Mouse (Mus musculus): Measurements from ENCODE around the gene Khdc3. TPM values are rescaled to one million over a fixed set of nuclear protein-coding genes. Genes with fewer than 3 reads are reported as not detected.

The Khdc3 gene
- polyA plus RNA-seq, 1 experiment from 2014 or later = 0.16 TPM

DNA sequence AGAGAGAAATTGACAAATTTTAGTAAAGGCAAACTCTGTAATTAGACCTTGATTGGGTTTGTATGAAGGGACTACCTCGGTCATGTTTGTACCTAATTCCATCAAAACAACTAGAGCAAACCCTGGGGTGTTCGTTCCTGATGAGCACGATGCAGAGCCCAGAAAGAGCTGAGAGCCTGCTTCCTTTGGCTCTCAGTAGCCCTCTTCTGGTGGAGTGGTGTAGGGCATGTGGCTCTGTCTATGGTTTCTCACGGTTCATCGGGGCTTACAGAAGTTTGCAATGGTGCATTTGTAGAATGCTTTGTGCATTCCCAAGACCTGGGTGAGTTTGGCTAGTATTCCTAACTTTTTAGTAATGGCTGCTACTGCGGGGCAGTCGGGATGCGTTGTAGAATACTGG, 20.1 kb downstream of the Khdc3 start:
- no peak for ATAC-seq
- no peaks in the 10 kb centered on the region for H3K9me3 ChIP-seq (ENCODE audit: control insufficient read depth)
- peak; percentile 68 for TF ChIP-seq CTCF (IDR thresholded peaks at IDR 0.05; ENCODE audit: low read depth)
- H3K27ac ChIP-seq (ENCODE audit: low read depth, low read length) = no peak overlapping the region
- H3K36me3 ChIP-seq (ENCODE audit: control insufficient read depth, insufficient read depth) = peaks cover 63% of the 10 kb centered on the region
- H3K4me3 ChIP-seq (ENCODE audit: low read depth, low read length) = no peak overlapping the region
- no peaks in the 10 kb centered on the region for H3K27me3 ChIP-seq (replicated peaks; ENCODE audit: control insufficient read depth, insufficient read depth, low read length)
- no peak overlapping the region for H3K4me2 ChIP-seq (replicated peaks; ENCODE audit: low read depth)
- WGBS = 68% methylated on average over 8 of the region's 8 CpGs
- no peaks in the 10 kb centered on the region for H3K4me1 ChIP-seq (replicated peaks; ENCODE audit: control insufficient read depth, insufficient read depth, low read length)
- H3K9ac ChIP-seq (ENCODE audit: low read depth, low read length) = no peak overlapping the region

DNA sequence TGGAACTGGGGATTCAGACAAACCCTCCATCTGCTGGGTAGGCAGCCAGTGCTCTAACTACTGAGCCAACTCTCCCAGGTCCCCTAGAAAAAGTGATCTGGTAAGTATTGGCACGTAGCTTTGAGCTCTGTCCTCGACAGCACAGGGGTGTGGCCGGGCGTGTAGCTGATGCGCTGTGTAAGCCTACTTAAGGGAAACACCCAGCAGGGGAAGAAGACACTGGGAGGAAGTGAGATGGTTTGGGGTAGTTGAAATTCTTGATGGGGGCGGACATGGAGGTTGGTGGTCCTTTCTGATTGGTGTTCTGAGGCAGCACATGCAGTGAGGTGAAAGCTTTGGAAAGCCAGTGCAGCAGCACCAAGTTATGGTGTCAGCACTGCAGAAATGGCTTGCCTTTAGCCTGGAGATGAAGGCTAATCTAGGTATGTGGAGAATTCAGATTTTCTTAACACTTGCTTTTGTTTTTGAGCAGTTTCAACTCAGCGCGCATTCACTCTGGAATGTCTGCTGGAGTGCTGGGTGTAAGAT, 23.5 kb downstream of the Khdc3 start:
- Histone ChIP-seq H3K4me2 (replicated peaks; ENCODE audit: low read depth) (no peak overlapping the region), H3K36me3 (ENCODE audit: control insufficient read depth, insufficient read depth) (peaks cover 62% of the 10 kb centered on the region), H3K4me1 (replicated peaks; ENCODE audit: control insufficient read depth, insufficient read depth, low read length) (no peaks in the 10 kb centered on the region), H3K9ac (ENCODE audit: low read depth, low read length) (no peak overlapping the region), H3K27ac (ENCODE audit: low read depth, low read length) (no peak overlapping the region), H3K4me3 (ENCODE audit: low read depth, low read length) (no peak overlapping the region), H3K9me3 (ENCODE audit: control insufficient read depth) (no peaks in the 10 kb centered on the region), H3K27me3 (replicated peaks; ENCODE audit: control insufficient read depth, insufficient read depth, low read length) (no peaks in the 10 kb centered on the region)
- 85% methylated on average over 8 of the region's 8 CpGs for WGBS
- no peak for TF ChIP-seq CTCF (IDR thresholded peaks at IDR 0.05; ENCODE audit: low read depth)
- no peak for ATAC-seq

DNA sequence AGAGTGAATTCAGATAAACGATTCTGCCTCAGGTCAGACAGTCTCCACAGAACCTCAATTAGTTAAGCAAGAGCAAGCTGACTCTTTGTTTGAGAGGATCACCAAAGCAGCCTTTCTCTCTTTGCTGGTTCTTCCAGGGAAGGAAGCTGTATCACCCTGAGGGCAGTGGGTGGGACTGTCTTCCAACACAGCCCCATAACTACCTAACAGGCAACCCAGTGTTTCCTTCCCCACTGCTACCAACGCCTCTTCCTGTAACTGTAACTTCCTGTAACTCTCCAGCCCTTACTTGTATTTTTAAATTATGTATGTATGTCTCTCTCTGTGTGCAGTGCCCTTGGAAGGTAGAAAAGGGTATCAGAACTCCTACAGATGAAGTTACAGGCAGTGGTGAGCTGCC, 25.8 kb downstream of the Khdc3 start:
- Histone ChIP-seq H3K9ac (ENCODE audit: low read depth, low read length) (no peak overlapping the region), H3K36me3 (ENCODE audit: control insufficient read depth, insufficient read depth) (peaks cover 44% of the 10 kb centered on the region), H3K27me3 (replicated peaks; ENCODE audit: control insufficient read depth, insufficient read depth, low read length) (no peaks in the 10 kb centered on the region), H3K4me1 (replicated peaks; ENCODE audit: control insufficient read depth, insufficient read depth, low read length) (no peaks in the 10 kb centered on the region), H3K27ac (ENCODE audit: low read depth, low read length) (no peak overlapping the region), H3K4me2 (replicated peaks; ENCODE audit: low read depth) (no peak overlapping the region), H3K4me3 (ENCODE audit: low read depth, low read length) (no peak overlapping the region), H3K9me3 (ENCODE audit: control insufficient read depth) (no peaks in the 10 kb centered on the region)
- no peak for TF ChIP-seq CTCF (IDR thresholded peaks at IDR 0.05; ENCODE audit: low read depth)
- ATAC-seq = no peak
- WGBS = 80% methylated on average over 2 of the region's 2 CpGs

DNA sequence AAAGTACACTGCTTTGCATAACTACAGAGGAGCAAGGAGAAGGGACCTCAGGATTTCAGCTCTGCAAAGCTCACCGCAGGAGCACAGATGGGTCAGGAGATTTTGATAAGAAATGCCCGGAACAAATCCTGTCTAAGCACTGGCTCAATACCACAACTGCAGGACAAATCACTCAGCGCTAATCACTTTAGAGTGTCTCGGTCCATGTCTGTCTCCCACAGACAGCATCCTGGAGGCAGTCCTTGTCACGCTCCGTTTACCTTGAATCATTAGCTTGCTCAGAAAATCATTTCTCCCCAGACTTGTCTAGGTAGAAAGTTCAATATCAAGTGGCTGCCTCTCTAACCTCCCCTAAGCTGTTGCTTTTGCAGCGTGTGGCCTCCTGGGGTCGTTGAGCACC, 28.2 kb downstream of the Khdc3 start:
- Histone ChIP-seq H3K4me1 (replicated peaks; ENCODE audit: control insufficient read depth, insufficient read depth, low read length) (no peaks in the 10 kb centered on the region), H3K4me2 (replicated peaks; ENCODE audit: low read depth) (no peak overlapping the region), H3K36me3 (ENCODE audit: control insufficient read depth, insufficient read depth) (peaks cover 33% of the 10 kb centered on the region), H3K27me3 (replicated peaks; ENCODE audit: control insufficient read depth, insufficient read depth, low read length) (no peaks in the 10 kb centered on the region), H3K9ac (ENCODE audit: low read depth, low read length) (no peak overlapping the region), H3K9me3 (ENCODE audit: control insufficient read depth) (no peaks in the 10 kb centered on the region), H3K27ac (ENCODE audit: low read depth, low read length) (no peak overlapping the region), H3K4me3 (ENCODE audit: low read depth, low read length) (no peak overlapping the region)
- 84% methylated on average over 8 of the region's 8 CpGs for WGBS
- no peak for TF ChIP-seq CTCF (IDR thresholded peaks at IDR 0.05; ENCODE audit: low read depth)
- ATAC-seq = no peak

DNA sequence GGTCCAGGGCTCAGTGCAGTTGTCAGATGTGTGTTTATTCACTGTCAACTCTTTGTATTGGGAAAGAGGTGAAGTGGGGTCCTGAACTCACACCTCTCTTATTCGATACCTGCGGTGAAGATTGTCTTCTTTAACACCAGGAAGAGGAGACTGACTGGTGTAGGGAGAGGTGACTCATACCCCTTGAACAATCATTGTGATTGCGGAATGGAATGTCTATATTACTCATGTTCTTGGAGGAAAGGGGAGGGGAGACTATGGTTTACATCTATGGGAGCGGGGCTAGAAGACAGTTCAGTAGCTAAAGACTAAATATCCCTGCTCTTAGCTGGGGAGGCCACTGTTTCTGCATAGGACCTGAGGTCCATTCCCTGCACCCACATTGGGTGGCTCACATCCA, 28.9 kb downstream of the Khdc3 start:
- peaks cover 26% of the 10 kb centered on the region for H3K36me3 ChIP-seq (ENCODE audit: control insufficient read depth, insufficient read depth)
- ATAC-seq = no peak
- TF ChIP-seq CTCF (IDR thresholded peaks at IDR 0.05; ENCODE audit: low read depth) = no peak

DNA sequence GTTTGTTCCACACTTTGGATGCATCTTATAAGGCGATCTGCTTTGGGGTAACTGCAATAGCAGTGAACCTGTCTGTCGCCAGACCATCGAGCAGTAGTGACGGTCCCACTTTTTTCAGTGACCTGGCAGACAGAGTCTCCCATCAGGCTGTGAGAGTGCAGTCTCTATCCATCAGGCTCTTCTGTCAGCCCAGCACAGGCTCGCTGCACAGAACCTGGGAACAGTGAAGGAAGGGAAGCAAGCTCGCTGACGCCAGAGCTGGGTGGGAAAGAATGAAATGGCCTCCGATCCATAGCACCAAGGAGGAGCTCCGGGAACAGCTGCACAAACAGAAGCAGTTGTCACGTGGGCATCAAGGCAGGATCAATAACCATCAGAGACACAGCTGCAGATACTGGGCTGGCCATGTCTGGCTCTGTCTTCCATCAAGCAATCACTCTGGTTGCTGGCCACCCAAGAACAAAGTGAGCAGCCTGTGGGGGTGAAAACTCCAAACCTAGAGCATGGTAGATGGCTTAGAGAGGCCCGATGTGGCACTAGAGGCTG, 35.8 kb downstream of the Khdc3 start:
- Histone ChIP-seq H3K9ac (ENCODE audit: low read depth, low read length) (no peak overlapping the region), H3K4me1 (replicated peaks; ENCODE audit: control insufficient read depth, insufficient read depth, low read length) (no peaks in the 10 kb centered on the region), H3K9me3 (ENCODE audit: control insufficient read depth) (no peaks in the 10 kb centered on the region), H3K4me3 (ENCODE audit: low read depth, low read length) (no peak overlapping the region), H3K4me2 (replicated peaks; ENCODE audit: low read depth) (no peak overlapping the region), H3K36me3 (ENCODE audit: control insufficient read depth, insufficient read depth) (no peaks in the 10 kb centered on the region), H3K27me3 (replicated peaks; ENCODE audit: control insufficient read depth, insufficient read depth, low read length) (no peaks in the 10 kb centered on the region), H3K27ac (ENCODE audit: low read depth, low read length) (no peak overlapping the region)
- 50% methylated on average over 11 of the region's 11 CpGs for WGBS
- TF ChIP-seq CTCF (IDR thresholded peaks at IDR 0.05; ENCODE audit: low read depth) = no peak
- no peak for ATAC-seq

More for the DNA sequence above, 28.9 kb downstream of the Khdc3 start:
- Histone ChIP-seq H3K9me3 (ENCODE audit: control insufficient read depth) (no peaks in the 10 kb centered on the region), H3K4me3 (ENCODE audit: low read depth, low read length) (no peak overlapping the region), H3K4me2 (replicated peaks; ENCODE audit: low read depth) (no peak overlapping the region), H3K27me3 (replicated peaks; ENCODE audit: control insufficient read depth, insufficient read depth, low read length) (no peaks in the 10 kb centered on the region), H3K27ac (ENCODE audit: low read depth, low read length) (no peak overlapping the region), H3K9ac (ENCODE audit: low read depth, low read length) (no peak overlapping the region), H3K4me1 (replicated peaks; ENCODE audit: control insufficient read depth, insufficient read depth, low read length) (no peaks in the 10 kb centered on the region)
- WGBS = 67% methylated on average over 4 of the region's 4 CpGs

Other genes with a start within 250 kb of the Khdc3 start
- 0.90 TPM in 2 replicates for gene Pygo1, start 176.2 kb upstream of the Khdc3 start, polyA plus RNA-seq (2015; fragmentation: Nextera tagmentation; extraction: Ambion mirVana)
- gene Dyx1c1, start 143.1 kb upstream of the Khdc3 start, polyA plus RNA-seq (2015; fragmentation: Nextera tagmentation; extraction: Ambion mirVana) = 0.16 and 0.27 TPM in 2 replicates
- gene Gm44503, start 143.0 kb upstream of the Khdc3 start, polyA plus RNA-seq (2015; fragmentation: Nextera tagmentation; extraction: Ambion mirVana) = 0.20 TPM in 1 of 2 replicates, not detected in the other
- gene Ccpg1os, start 116.5 kb upstream of the Khdc3 start, polyA plus RNA-seq (2015; fragmentation: Nextera tagmentation; extraction: Ambion mirVana) = 6.7 and 7.7 TPM in 2 replicates
- 16.2 and 17.4 TPM in 2 replicates for gene Ccpg1, start 116.4 kb upstream of the Khdc3 start, polyA plus RNA-seq (2015; fragmentation: Nextera tagmentation; extraction: Ambion mirVana)
- 4.7 and 5.9 TPM in 2 replicates for gene Pigb, start 61.5 kb upstream of the Khdc3 start, polyA plus RNA-seq (2015; fragmentation: Nextera tagmentation; extraction: Ambion mirVana)
- gene Rab27a, start 57.0 kb upstream of the Khdc3 start, polyA plus RNA-seq (2015; fragmentation: Nextera tagmentation; extraction: Ambion mirVana) = 5.7 and 5.8 TPM in 2 replicates
- not detected in 2 replicates for gene Gm20509, start 634 bp downstream of the Khdc3 start, polyA plus RNA-seq (2015; fragmentation: Nextera tagmentation; extraction: Ambion mirVana)
- gene Rsl24d1, start 11.6 kb downstream of the Khdc3 start, polyA plus RNA-seq (2015; fragmentation: Nextera tagmentation; extraction: Ambion mirVana) = 45.0 and 45.3 TPM in 2 replicates